Mouse (Mus musculus) embryo, embryonic 11.5 days (tissue): ENCODE results near the gene Gm765.

Experiments
- DNase-seq: peaks from one replicate; pipeline ENCODE4 v3.0.0-alpha.2; 2012; ENCODE audit warnings: low read depth, low spot score

Gm765 gene

GRCm38 (mm10) chr6:98342654-98343053 is at the start of gene Gm765:
Gene Gm765 (minus strand): TSS chr6:98342754.
- DNase-seq = no peak

- DNase-seq = no peak
These were observed 42.9 kb upstream of the Gm765 start for GRCm38 (mm10) chr6:98385487-98385886.

GRCm38 (mm10) chr6:98384431-98384830 is 41.9 kb upstream of the Gm765 start:
- no peak for DNase-seq

DNA sequence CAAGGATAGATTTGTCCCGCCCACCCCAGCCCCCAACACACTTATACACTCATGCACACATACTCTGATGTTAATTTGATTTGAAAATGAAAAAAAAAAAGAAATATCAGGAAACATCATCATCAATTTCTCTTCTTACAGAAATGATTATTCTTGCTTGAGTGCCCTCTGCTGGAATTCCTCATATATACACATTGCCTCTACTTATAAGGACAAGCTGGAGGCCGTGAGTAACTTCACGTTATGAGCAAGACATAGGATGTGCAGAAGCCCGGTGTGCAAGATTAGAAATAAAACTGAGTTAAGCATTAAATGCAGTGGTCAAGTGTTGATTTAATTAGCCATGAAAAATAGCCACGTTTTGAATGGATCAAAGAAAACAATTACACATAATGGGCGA is 40.9 kb upstream of the Gm765 start:
- peak; percentile 29 for DNase-seq

DNA sequence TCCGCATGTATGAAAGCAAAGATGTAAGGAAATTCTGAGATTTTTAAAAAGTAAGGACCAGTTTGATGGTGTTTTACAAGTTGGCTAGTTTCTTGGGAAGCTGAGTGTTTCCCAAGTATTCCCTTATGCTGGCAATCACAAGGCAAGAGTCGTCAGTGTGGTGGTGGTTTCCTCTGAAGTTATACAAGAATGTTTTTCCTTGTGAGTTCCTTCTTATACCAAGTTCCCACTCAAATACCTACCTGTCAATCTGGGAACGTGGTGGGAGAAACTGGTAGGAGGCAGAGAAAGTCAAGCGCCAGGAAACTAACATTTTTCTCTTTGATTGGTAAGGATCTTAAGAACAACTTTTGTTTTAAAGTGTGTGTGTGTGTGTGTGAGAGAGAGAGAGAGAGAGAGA is 23.6 kb upstream of the Gm765 start:
- no peak for DNase-seq

- no peak for DNase-seq
These were observed 12.7 kb upstream of the Gm765 start for GRCm38 (mm10) chr6:98355271-98355670.

GRCm38 (mm10) chr6:98353285-98353684 is 10.7 kb upstream of the Gm765 start:
- no peak for DNase-seq

DNA sequence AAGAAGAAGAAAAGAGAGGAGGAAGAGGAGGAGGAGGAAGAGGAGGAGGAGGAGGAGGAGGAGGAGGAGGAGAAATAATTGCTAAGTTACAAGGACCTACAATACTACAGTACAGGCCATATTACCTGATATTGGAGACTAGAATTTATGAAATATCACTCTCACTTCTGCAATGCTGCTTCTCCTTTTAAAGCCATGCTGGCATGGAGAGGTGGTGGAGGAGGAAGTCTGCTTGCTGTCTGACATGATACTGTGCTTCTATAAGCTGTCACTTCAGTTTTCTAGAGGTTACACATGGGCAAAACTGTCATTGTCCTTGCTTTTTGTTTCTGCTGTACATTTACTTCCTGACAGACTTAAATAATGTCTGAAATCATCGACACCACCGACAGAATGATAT is 9.8 kb downstream of the Gm765 start:
- no peak for DNase-seq

DNA sequence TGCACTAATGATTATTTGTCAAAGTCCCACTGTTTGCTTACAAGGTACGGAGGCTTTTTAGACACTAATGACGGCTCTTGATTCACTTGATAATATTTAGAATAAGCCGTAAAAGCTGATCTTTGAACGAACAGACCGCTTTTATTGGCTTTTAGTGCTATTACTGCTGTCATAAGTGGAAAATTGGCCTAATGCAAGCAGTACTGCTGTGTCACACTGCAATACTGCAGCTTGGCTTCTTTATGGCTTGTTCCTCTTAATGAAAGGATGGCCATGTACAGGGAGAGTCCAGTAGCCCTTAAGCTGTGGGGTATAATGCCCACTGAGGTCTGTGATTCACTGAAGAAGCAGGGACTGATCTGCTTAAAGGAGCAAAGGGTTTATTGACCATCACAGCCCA is 30.9 kb downstream of the Gm765 start:
- DNase-seq = no peak

- DNase-seq = no peak
These were observed 34.9 kb downstream of the Gm765 start for GRCm38 (mm10) chr6:98307647-98308046.

GRCm38 (mm10) chr6:98307159-98307558 is 35.4 kb downstream of the Gm765 start:
- DNase-seq = no peak

GRCm38 (mm10) chr6:98292064-98292463 is 50.5 kb downstream of the Gm765 start:
- DNase-seq = no peak

GRCm38 (mm10) chr6:98288316-98288715 is 54.2 kb downstream of the Gm765 start:
- no peak for DNase-seq

DNA sequence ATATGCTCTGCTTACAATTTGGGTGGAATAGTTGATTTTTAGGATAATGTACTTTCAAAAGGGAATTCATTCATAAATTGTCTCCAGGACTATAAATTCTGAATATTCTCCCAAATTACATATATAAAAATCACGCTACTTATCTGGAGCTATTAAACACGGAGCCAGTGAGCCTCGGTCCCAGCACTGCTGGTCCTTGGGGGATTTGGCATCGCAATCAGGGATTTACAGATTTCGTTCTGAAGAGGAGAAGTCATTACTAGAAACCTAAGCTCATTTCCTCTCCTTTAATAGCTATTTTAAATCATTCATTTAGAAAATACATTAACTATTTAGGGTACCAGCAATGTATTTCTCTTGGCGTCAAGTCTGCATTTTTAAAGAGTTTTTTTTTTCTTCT is 55.0 kb downstream of the Gm765 start:
- no peak for DNase-seq

DNA sequence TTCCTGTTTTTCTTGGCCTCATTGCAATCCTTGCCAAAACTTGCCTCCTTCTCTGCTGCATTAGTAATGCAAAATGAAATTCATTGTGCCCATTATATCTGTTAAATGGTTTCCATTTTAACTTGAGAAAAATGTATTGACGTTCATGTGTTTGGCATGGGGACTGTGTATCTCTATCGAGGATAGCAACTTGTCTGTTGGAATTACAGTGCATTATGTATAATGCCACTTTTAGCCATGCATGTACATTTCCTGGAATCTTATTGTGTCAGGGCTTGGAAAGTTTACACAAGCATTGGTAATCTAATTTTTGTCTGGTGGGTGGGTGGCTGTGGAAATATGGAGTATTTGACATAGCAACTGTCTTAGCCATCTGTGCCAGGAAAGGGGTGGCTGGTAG is 57.4 kb downstream of the Gm765 start:
- DNase-seq = no peak

DNA sequence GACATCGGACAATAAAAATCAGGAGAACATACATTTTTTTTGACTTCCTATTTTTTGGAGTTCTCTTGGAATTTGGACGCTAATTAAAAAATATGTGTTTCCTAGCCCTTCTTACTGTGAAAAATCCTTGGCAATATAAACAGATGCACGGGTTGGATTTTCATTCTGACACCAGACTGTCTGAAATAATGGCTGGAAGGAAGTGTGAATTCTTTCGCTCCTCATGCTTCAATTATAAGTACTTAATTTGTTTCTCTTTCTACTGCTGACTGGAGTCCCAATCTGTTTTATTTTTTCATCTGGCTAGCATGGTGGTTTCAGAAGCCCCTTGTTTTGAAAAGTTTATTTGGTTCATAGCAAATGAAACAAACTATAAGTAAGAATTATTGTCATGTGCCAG is 59.8 kb downstream of the Gm765 start:
- DNase-seq = no peak

- peak; percentile 11 for DNase-seq
These were observed 71.0 kb downstream of the Gm765 start for GRCm38 (mm10) chr6:98271553-98271952.

DNA sequence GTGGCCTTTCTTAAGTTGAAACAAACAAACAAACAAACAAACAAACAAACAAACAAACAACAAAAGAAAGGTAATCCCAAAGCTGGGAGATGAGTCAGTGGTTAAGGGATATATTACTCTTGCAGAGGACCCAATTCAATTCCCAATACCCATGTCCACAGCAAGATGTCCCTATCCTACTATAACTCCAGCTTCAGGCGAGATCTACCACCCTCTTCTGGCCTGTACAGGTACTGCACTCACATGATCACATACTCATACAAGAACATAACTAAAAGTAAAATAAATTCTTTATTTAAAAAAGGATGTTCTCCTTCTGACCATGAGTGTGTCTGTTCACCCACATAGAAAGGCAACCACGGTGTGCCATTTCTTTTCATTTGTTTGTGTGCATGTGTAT is 79.6 kb downstream of the Gm765 start:
- no peak for DNase-seq

DNA sequence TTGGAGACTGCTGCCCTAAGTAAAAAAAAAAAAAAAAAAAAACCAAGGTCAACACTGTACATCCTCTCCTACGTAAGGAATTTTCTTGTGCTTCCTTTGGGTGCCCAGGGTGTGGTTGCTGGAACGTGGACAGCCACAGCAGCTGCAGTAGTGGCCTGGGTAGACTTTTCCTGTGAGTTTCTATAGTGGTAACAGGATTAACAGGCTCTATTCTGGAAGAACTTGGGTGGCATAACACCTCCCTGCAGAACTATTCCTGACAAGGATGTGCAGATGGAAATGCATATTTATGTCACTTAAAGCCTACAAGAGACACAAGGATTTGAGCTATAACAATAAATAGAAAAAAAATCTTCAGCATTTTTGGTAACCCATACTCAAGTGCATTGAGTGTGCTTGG is 83.5 kb downstream of the Gm765 start:
- no peak for DNase-seq

GRCm38 (mm10) chr6:98246449-98246848 is 96.1 kb downstream of the Gm765 start:
- DNase-seq = no peak

- no peak for DNase-seq
These were observed 99.4 kb downstream of the Gm765 start for GRCm38 (mm10) chr6:98243186-98243585.

- no peak for DNase-seq
These were observed 101.8 kb downstream of the Gm765 start for GRCm38 (mm10) chr6:98240561-98241272.

DNA sequence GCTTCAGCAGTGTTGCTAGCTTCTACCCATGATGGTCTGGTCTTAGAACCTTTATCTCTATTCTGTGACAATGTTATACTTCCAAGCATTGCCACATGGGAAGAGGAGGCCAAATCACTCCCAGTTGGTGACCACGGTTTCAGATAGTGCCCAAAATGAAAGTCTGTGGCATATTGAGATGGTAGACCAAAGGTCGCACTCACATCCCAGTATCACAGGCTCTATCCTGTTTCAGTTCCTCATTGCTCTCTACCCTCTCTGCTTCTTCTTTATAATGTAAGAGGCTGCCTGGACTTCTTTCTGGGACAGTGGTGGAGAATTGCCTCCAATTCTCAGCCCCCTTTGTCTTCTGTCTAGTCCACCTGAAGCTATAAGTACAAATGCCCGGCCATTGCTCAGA is 108.5 kb downstream of the Gm765 start:
- no peak for DNase-seq

DNA sequence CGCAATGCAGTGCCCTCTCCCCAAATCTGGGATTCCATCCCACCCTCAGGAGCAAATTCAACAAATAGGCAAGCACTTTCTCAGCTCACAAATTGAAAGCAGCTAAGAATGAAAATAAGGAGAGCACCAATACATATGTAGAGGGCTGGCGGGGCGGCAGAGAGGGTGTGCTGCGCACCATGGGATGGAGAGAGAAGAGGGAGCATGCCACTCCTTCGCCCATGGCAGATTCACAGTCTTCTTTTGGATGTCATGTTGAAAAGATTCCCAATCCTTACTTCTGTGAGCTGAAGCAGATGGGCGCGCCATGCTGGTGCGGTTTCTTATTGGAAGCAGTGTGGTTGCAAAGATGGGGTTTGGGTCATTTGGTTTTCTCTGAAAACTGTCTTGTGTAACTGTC is 118.6 kb downstream of the Gm765 start:
- DNase-seq = no peak
